Mouse (Mus musculus): ENCODE measurements around the gene Prss37.

DNA sequence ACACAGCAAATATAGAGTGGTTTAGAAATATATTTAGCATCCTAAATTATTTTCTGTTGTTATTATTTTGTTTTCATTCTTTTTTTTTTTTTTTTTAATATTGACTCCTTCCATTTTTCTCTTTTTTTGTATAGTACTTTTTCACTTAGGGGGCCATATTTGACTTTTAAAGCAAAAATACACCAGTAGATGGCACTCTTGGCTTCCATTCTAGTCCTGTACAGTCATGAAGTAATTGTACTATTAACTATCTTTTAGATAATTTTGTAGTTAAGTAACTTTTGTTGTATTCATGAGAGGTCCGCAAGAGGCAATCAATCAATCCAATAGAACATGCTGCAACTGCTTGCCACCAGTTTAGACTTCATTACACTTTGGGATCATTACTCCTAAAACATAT, 39.6 kb downstream of the Prss37 start:
- TF ChIP-seq CTCF (IDR thresholded peaks at IDR 0.05; ENCODE audit: control insufficient read depth, insufficient read depth, insufficient replicate concordance, low read depth, low read length) = no peak
- no peak for TF ChIP-seq POLR2A (IDR thresholded peaks at IDR 0.05; ENCODE audit: control insufficient read depth, low read depth, low read length)

All from testis, adult 2 months (tissue).